Mouse (Mus musculus): ENCODE results near the gene Hamp.

The Hamp gene

DNA sequence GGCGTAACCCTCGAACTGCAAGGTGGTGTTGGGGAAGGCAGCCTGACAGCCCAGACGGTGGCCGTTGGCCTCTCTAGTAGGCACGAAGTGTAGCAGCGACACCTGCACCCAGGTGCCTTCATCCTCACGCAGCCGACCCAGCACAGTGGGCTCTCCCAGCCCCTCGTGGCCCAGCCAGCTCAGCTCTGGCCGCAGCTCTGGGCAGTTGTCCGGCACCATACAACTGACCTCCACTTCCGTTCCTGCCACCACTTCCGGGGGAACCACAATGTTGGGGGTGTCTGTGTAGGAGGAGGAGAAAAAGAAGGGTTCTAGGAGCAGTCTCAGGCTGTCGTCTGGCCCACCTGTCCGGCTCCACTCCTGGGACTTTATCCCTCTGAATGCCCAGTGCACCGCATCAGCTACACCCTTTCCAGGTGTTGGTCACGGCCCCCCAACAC is 34.8 kb downstream of the Hamp start:
- DNase-seq (ENCODE audit: low read depth, low spot score) = no peak

DNA sequence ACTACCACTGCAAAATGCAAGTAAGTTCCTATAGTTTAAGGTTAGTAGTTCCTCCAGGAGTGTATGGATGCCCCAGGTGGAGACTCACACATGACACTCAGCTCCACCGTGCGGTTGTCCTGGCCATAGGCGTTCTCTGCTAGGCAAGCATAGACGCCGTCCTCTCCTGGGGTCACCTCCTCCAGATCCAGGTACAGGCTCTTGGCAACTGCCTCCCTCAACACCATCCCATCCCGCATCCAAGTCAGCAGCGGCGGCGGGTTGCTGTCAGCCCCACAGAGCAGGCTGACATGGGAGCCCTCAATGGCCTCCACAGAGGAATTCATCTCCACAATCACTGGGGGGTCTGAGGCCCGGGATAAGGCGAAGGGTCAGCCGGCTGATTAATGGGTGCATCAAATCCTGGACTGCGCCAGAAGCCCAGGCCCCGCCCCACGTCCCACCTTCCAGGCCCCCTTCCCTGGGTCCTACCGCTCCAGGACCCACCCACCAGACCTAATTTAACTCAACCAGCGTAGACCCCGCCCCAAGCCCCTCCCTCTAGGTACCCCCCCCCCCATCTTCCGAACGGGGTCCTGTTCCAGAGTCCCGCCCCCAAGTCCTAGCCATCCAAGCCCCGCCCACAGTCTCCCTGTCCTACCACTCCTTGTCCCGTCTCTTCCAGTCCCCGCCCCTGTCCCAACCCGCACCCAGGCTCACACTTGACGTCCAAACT is 35.4 kb downstream of the Hamp start:
- no peak for DNase-seq (ENCODE audit: low read depth, low spot score)

DNA sequence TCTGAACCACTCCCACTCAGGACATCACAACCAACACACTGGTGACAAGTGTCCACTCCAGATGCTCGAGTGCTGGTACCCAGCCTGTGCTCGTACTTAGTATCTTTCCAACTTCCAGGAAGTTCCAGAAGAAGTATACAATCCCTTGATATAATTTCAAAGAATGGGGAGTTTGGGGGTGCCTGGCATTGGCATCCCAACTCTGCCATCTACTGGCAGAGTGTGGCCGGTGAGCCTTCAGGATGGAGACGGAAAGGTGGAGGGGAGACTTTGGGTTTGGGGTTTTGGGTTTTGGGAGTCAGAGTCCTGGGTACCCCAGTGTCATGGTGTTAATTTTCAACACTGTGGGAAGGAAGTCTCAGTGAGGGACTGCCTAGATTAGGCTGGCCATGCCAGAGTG is 39.8 kb downstream of the Hamp start:
- DNase-seq (ENCODE audit: low read depth, low spot score) = peak; percentile 60

DNA sequence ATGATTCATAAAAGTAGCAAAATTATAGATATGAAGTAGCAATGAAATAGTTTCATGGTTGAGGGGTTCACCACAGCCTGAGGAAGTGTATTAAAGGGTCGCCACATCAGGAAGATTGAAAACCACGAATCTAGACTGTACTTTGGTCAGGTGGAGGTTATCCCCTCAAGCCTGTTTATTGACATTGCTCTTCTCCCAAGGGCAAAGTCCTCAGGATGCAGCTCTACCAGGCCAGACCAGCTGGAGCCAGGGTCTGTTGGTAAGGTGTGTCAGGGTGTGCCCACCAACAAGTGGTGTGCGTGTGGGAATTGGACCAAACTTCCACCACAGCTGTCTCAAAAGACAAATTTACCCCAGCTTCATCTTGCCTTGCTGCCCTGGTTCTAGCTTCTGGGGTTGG is 48.6 kb downstream of the Hamp start:
- DNase-seq (ENCODE audit: low read depth, low spot score) = peak; percentile 7

DNA sequence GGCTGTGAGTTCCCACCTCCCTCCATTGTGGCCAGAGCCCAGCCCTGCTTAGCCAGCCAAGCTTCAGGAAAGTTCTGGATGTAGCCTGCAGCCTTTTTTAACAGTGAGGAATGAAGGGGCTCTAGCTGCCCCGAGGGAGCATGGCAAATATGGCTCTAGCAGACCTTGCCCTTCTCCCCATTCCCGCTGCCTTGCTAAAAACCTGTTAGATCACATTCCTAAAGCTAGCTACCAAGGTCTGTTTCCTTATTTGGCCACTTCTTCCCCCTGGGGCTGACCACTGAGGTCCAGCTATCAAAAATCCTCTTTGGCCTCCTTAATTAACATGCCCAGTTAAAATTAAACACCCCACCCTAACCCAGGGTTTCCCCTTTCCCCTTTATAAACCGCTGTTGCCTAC is 51.3 kb downstream of the Hamp start:
- DNase-seq (ENCODE audit: low read depth, low spot score) = no peak
